Mouse (Mus musculus) stomach, postnatal 0 days (tissue): ENCODE measurements around the gene Dnajc4.

ENCODE experiments used
- CTCF ChIP-seq: IDR thresholded peaks from 2 replicates; pipeline ENCODE4 v1.5.1; 2016; ENCODE audit warnings: antibody characterized with exemption, low read depth, mild to moderate bottlenecking, moderate library complexity
- EP300 ChIP-seq: optimal IDR thresholded peaks from 2 replicates; pipeline ENCODE3; 2016; ENCODE audit warnings: antibody characterized with exemption

- no peak; the same call in 1 of the 2 replicates for TF ChIP-seq CTCF
- no peak for TF ChIP-seq EP300
Observed at GRCm38 (mm10) chr19:6942249-6942691, 50.1 kb downstream of the Dnajc4 start, which contains the start of gene Gpr137.
